Mouse (Mus musculus) B cell, adult (primary cell): Measurements from ENCODE around the gene Usp53. TPM values are rescaled to one million over a fixed set of nuclear protein-coding genes. Genes with fewer than 3 reads are reported as not detected.

Experiments
- total RNA-seq: library from RNA; stranded (reverse); gene quantifications from 4 replicates; pipeline ENCODE4 v1.2.4, GENCODE M21; 2023; ENCODE audit not compliant: inconsistent age

Gene Usp53
- total RNA-seq = 16.7 to 23.3 TPM (median 20.3 TPM) in 4 replicates

DNA sequence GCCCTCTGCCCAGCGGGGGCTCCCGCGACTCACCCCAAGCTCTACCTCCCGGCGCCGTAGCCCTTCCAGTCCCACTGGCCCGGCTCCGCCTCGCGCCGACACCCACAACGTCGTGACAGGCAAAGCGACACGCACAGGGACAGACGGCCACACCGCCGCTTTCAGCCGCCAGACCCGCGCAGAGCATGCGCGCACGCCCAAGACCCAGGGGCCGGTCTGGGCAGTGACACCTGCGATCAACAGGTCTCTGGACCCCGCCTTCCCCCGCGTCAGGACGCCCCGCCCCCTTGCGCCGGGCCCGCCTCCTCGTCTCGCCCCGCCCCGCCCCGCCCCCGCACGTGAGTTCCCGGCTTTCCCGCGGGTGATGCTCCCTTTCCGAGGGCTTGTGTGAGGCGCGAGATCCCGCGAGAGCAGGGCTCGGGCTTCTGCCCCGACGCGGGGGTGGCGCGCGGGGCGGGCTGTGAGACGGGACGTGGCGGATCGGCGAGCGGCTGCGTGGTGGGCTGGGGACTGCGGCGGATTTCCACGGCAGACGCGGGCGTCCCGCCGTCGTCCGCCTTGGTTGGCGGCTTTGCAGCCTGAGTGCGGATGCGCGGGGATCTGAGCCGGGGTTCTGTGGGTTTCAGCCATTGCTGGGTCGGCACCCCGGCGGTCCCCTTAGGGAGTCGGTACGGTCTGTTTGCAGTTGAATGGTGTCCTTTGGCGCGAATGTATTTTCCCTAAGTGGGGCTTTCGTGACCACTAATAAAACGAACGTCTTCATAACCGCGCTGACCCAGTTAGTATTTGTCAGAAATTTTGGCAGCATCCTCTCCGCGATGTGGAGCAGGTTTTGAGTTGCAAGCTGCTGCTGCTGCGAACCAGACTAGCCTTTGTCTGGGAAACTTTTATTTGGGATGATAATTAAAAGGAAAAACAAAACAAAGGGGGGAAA, at the start of gene Usp53:
TSS of gene Usp53 (minus strand) at position 262 of the 934 bp plus-strand sequence.

GRCm38 (mm10) chr3:122924009-122924914, 60.0 kb downstream of the Usp53 start, which contains the start of gene 1810037I17Rik:
Gene 1810037I17Rik, plus strand, starts transcription at chr3:122924203.

DNA sequence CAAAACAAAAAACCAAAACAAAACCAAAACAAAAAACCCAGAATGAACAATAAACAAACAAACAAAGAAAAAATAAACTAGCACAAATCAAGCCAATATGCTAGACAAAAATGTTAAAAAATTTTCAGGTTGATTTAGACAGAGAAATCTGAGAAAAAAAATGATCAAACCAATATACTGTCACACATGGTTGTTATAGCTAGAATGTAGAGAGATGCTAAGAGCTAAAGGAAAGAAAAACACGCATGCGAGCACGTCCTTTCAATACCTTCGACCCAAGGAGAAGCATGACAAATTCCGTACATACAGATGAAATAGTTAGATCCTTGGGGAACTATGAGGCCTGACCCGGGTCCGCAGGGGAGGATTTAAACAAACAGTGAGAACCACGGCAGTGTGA, 65.0 kb downstream of the Usp53 start, which contains the start of gene Gm10959:
TSS of gene Gm10959 (minus strand) at position 101 of the 400 bp plus-strand sequence.

DNA sequence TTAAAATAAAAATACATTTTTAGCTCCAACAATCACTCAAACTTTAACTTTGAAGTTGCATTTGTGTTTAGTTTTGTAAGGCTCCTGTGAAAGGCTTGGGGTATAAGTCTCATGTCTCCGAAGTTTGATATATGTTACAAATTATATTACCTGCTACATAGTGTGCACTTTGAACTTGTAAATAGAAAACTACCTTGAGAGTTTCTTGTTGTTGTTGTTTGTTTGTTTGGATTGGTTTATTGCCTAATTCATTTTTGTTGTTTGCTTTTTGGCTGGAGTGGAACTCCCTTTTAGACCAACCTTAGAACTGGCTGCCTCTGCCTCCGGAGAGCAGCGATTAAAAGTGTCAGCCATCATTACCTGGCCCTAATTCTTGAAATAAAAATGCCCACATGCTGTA, 89.5 kb downstream of the Usp53 start, which contains the start of gene Fabp2:
TSS of gene Fabp2 (plus strand) at position 301 of the 400 bp plus-strand sequence.

Other genes starting within 250 kb of the Usp53 start
- gene Fabp2, start 89.4 kb downstream of the Usp53 start, total RNA-seq = not detected in 4 replicates
- not detected in 4 replicates for gene Gm10959, start 65.2 kb downstream of the Usp53 start, total RNA-seq
- 22.0 to 30.6 TPM (median 25.9 TPM) in 4 replicates for gene 1810037I17Rik, start 60.3 kb downstream of the Usp53 start, total RNA-seq
- not detected in 4 replicates for gene Myoz2, start 50.5 kb upstream of the Usp53 start, total RNA-seq